Mouse (Mus musculus): Measurements from ENCODE around the gene Gm11985. TPM values are rescaled to one million over a fixed set of nuclear protein-coding genes. Genes with fewer than 3 reads are reported as not detected.

Gene Gm11985
- total RNA-seq, 2 experiments from 2014 or later, result not detected

DNA sequence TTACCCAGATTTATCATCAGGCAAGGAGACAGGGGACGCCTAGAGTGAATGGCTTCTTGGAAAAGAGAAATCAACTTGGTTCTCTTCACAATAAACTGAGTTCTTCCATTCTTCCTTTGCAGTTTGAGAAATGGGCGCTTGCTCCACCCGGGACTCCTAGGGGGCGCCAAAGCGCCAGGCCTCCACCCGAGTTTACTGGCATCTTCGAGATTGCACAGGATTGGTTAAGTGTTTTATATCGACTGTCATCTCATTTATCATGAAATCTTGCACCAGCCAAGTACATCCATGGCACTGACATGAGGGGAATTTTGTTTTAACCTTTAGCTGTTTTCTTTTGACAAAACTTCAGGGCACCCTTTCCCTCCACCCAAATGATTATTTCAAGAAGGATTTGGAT, 27.3 kb upstream of the Gm11985 start:
- peak; percentile 64 to 74 for DNase-seq (ENCODE audit: extremely low spot score in 1 of 2, low spot score in 2 of 2)
- Histone ChIP-seq H3K27ac (no peak overlapping the region), H3K4me3 (no peak overlapping the region)
- intact Hi-C loops (cut with DNase I), result loop anchor here (1.0 to 10.0 kb wide), 4 partner anchors 121 to 1087 kb away; no protein-coding TSS in a partner anchor
- peak; percentile 84 for TF ChIP-seq CTCF (IDR thresholded peaks at IDR 0.05)

DNA sequence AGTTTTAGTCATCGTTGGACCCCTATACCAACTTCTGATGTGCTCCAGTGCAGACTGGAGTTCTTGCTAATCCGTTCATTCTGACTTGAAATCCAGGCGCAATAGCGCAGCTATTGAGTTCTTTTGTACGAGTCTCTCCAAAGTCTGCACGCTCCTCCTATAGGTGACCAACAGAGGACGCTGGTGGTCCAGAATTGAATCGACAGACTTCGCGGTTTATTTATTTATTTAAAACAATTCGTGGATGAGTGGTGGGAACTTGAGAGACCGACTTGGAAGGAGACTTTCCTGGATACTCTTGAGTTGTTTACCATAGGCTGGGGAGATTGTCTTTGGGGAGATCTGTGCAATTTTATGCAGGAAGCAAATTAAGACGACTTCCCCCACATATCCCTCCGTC, 26.4 kb upstream of the Gm11985 start:
- peak; percentile 82 for TF ChIP-seq CTCF (IDR thresholded peaks at IDR 0.05)
- H3K27ac ChIP-seq, result no peak overlapping the region
- DNase-seq (ENCODE audit: extremely low spot score in 1 of 2, low spot score in 2 of 2), result peak; percentile 68 to 70
- H3K4me3 ChIP-seq, result no peak overlapping the region
- intact Hi-C loops (cut with DNase I), result loop anchor here (1.0 to 10.0 kb wide), 5 partner anchors 122 to 1088 kb away; no protein-coding TSS in a partner anchor

DNA sequence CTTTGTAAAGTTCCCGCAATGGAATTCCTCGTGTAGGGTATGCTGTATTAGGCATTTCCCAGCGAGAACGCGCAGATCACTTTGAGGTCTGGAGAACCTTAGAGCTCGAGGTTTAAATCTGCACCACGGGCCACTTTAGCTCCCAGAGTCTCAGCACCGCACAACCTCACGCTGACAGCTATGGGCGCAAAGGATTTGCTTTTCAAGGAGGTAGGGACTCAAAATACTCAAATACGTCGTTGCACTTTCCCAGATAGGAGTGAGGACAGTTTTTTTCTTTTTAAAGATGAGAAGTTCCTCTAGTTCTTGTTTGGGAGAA, 25.9 kb upstream of the Gm11985 start:
- no peak for DNase-seq (ENCODE audit: extremely low spot score in 1 of 2, low spot score in 2 of 2)
- TF ChIP-seq CTCF (IDR thresholded peaks at IDR 0.05), result no peak
- Histone ChIP-seq H3K4me3 (peak overlapping the region; percentile 64), H3K27ac (peak overlapping the region; percentile 90; the same call in 1 of the 2 replicates)
- intact Hi-C loops (cut with DNase I), result loop anchor here (2.0 to 10.0 kb wide), 4 partner anchors 122 to 1088 kb away; no protein-coding TSS in a partner anchor

DNA sequence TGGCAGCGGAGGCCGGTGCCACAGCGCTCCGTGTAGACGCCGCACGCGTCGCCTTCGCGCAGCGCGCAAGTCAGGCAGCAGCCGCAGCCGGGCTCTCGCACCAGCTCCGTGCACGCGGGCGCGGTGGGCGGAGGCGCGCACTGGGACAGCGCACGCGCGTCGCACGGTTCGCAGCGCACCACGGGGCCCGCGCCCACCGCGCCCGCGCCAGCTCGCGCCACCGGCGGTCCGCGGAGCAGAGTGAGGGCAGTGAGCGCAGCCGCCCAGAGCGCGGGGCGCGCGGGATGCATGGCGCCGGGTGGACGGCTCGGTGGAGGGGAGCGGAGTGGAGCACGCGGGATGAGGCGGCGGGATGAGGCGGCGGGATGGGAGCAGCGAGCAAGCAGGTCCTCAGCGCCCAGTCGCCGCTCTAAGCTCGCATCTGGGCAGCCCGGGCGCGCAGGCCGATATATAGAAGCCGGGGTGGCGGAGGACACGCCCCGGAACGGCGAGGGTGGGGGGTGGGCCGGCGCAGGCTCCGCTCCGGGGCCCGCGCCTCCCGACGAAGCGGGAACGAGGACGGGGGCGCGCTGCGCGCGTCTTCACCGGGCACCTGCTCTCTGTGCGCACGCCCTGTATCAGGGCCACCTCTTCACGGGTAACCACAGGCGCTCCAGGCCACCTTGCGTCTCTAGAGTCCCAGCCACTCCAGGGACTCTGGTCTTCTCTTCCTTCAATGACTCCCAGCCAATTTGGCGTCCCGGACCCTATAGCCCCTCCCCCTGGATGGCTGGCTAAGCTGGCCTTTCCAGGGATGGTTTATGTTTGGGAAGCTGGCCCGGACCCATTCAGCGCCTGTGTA, 25.4 kb upstream of the Gm11985 start, which contains the start of gene Igfbp3:
Gene Igfbp3, minus strand, starts transcription at position 423 of the 841 bp plus-strand sequence.
- DNase-seq (ENCODE audit: extremely low spot score in 1 of 2, low spot score in 2 of 2), result peak; percentile 87 to 88
- Histone ChIP-seq H3K27ac (peak within 1 kb of the TSS; percentile 90), H3K4me3 (peak within 1 kb of the TSS; percentile 64)
- intact Hi-C loops (cut with DNase I), result loop anchor here (2.0 to 10.0 kb wide), 4 partner anchors 123 to 1089 kb away; no protein-coding TSS in a partner anchor
- no peak for TF ChIP-seq CTCF (IDR thresholded peaks at IDR 0.05)

DNA sequence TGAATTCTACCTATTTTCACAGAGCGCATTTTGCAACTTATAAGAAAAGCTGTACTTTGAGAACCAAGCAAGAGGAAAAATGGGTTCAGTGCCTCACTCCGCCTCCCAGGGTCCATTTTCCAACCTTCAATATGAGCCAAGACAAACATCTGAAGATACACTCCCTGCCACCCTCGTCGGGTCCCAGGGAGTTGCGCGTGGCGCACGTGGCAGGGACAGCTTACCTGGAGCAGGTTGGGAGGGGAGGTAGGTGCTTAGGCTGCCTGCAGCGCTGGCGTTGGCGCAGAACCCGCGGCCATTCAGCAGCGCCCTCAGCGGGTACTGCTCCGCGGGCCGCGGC, 24.8 kb upstream of the Gm11985 start:
- Histone ChIP-seq H3K27ac (peak overlapping the region; percentile 70), H3K4me3 (peak overlapping the region; percentile 64)
- no peak for TF ChIP-seq CTCF (IDR thresholded peaks at IDR 0.05)
- intact Hi-C loops (cut with DNase I), result loop anchor here (5.0 to 10.0 kb wide), 2 partner anchors 354 to 922 kb away; no protein-coding TSS in a partner anchor
- DNase-seq (ENCODE audit: extremely low spot score in 1 of 2, low spot score in 2 of 2), result no peak

DNA sequence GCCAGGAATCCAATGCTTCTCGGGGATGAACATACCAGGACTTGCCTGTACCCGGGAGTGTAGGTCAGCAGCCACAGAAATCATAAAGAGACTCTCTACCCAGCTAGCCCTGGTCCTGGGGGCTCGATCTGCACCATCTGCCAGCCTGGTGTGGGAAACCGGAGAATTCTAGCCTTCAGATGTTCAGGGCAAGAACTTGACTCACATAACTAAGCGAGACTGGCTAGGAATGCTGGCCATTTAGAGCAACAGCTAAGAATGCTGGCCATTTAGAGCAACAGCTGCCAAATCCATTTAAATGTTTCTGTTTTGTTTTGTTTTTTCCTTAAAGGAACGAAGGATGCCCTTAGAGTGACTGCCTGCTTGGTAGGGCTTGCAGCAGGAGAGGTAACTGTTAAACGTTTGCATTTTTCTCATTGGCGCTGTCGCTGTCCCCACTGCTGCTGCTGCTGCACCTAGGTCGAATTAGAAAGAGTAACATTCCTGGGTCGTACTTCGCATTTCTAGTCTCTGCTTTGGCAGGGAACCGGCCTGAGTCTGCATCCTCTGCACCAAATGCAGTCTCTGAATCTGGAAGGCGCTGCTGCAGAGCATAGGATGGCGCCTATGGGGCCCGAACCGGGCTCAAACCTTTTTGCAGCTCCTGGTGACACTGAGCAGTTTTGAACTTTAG, 23.9 kb upstream of the Gm11985 start:
- intact Hi-C loops (cut with DNase I), result loop anchor here (5.0 to 10.0 kb wide), 2 partner anchors 355 to 923 kb away; no protein-coding TSS in a partner anchor
- TF ChIP-seq CTCF (IDR thresholded peaks at IDR 0.05), result no peak
- DNase-seq (ENCODE audit: extremely low spot score in 1 of 2, low spot score in 2 of 2), result no peak
- Histone ChIP-seq H3K4me3 (peak overlapping the region; percentile 64), H3K27ac (no peak overlapping the region)

DNA sequence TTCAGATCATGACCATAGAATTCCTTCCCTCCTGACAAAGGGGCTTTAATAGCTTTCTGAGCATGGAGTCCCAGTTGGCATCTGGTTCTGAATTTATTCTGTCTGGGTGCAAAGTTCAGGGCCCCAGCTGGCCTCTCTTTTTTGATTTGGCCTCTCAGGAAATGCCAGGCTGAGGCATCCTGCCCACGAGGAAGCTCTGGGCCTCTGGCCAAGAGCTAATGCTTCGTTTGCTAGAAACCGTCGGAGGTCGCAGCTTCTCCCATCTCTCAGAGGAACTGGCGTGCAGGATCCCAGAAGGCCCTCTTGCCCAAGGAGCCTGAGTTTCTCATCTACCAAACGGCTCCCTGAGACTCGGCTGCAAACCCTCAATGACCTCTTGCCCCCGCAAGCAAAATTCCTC, 22.8 kb upstream of the Gm11985 start:
- intact Hi-C loops (cut with DNase I), result loop anchor here (2.0 to 10.0 kb wide), 3 partner anchors 356 to 1194 kb away; no protein-coding TSS in a partner anchor
- Histone ChIP-seq H3K4me3 (no peak overlapping the region), H3K27ac (no peak overlapping the region)
- no peak for DNase-seq (ENCODE audit: extremely low spot score in 1 of 2, low spot score in 2 of 2)
- TF ChIP-seq CTCF (IDR thresholded peaks at IDR 0.05), result no peak

DNA sequence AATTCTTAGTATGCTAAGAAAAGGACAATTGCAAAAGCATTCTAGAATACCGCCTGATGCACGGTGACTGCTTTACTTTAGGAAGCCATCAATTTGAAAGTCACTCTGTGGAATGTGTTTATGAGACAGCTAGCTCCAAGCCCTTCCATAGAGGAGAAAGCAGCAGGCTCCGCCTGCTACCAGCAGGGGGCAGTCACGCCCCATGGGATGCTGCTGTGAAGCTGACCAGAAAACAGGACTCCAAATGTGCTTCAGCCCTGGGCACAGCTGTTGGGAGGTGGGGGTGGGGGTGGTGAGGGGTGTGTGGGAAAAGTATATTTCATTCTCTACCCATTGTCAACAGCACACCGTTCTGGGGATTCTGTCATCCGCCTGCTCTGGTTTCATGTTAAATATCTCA, 22.0 kb upstream of the Gm11985 start:
- intact Hi-C loops (cut with DNase I), result loop anchor here (1.0 to 10.0 kb wide), 4 partner anchors 357 to 1194 kb away; no protein-coding TSS in a partner anchor
- H3K4me3 ChIP-seq, result no peak overlapping the region
- no peak overlapping the region for H3K27ac ChIP-seq
- peak; percentile 89 for TF ChIP-seq CTCF (IDR thresholded peaks at IDR 0.05)
- DNase-seq (ENCODE audit: extremely low spot score in 1 of 2, low spot score in 2 of 2), result peak; percentile 77 to 85

DNA sequence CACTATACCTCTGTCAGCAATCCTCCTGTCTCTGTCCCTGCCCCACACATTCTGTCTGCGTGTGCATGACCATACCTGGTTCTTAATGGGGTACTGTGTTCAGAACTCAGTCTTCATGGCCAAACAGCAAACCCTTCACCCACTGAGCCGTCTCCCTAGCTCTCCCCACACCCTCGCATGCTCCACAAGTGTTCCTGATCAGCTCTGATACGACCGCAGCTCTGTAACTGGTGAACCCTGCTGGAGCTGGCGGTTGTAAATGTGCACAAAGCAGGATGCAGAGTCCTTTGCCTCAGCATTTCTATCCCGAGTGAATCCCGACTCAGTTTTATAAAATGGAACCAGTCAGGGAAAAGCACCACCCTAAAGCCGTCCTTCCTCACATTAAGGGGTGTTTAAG, 15.5 kb upstream of the Gm11985 start:
- TF ChIP-seq CTCF (IDR thresholded peaks at IDR 0.05), result no peak
- intact Hi-C loops (cut with DNase I), result loop anchor here (5.0 kb wide), 1 partner anchor 547 kb away; the partner anchor contains the start of gene Ramp3
- H3K27ac ChIP-seq, result no peak overlapping the region

DNA sequence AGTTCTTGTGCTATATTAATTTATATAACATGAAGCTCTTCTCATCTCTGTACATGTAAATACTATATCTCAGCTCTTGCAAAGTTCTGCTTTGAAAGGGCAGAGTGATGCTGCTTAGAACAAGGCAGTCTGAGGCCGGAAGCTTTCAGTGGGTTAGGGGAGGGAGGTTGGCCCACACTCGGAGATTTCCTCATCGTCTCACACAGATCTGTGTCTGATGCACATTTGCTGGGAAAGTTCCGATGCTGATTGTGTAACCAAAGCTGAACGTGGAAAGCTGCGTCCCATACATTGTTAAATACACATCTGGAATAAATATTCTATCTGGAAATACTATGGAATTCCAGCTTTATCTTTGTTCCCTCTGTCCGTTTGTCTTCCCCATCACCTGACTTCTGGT, 13.8 kb upstream of the Gm11985 start:
- Histone ChIP-seq H3K4me3 (no peak overlapping the region), H3K27ac (no peak overlapping the region)
- TF ChIP-seq CTCF (IDR thresholded peaks at IDR 0.05), result no peak
- intact Hi-C loops (cut with DNase I), result loop anchor here (5.0 kb wide), 1 partner anchor 545 kb away; the partner anchor contains the start of gene Ramp3
- no peak for DNase-seq (ENCODE audit: extremely low spot score in 1 of 2, low spot score in 2 of 2)

More for the DNA sequence above, 15.5 kb upstream of the Gm11985 start:
- H3K4me3 ChIP-seq, result no peak overlapping the region
- no peak for DNase-seq (ENCODE audit: extremely low spot score in 1 of 2, low spot score in 2 of 2)

DNA sequence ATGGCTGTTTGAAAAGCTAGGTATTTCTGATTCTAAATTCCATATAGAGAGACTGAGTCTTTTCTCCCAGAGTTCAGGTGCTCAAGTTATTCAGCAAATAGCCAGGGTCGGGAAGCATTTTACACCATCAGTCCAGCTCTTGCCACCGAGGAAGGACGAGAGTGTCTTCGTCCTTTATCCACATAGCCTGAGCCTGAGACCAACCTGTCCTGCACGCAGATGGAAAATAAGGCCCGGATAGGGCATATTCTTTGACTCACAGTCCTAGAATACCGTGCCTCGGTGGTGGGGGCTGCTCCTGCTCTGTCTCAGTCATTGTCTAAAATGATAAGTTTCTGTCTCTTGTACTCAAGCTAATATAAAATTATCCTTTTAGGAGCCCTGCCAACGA, 12.0 kb upstream of the Gm11985 start:
- intact Hi-C loops (cut with DNase I), result loop anchor here (5.0 kb wide), 1 partner anchor 543 kb away; the partner anchor contains the start of gene Ramp3

More for the DNA sequence above, 12.0 kb upstream of the Gm11985 start:
- Histone ChIP-seq H3K27ac (no peak overlapping the region), H3K4me3 (no peak overlapping the region)
- TF ChIP-seq CTCF (IDR thresholded peaks at IDR 0.05), result no peak
- DNase-seq (ENCODE audit: extremely low spot score in 1 of 2, low spot score in 2 of 2), result no peak

Data from left cerebral cortex, adult 2 months (tissue).